Mouse (Mus musculus) embryonic facial prominence, embryonic 15.5 days (tissue): ENCODE results near the gene Gpr180. TPM values are rescaled to one million over a fixed set of nuclear protein-coding genes. Genes with fewer than 3 reads are reported as not detected.
A peak's percentile ranks its signal among the peaks of the same experiment; 100 is the strongest.
"Not testable (repeated sequence)": the region's sequence is repeated elsewhere in the genome, so short reads cannot be mapped to it uniquely, and the experiment has no call there.

Experiments used
- ATAC-seq: fragments of 200-750 bp; cut with Nextera tagmentation; 2 replicates; pipeline ENCODE4 v1.8.0; 2017; ENCODE audit warnings: low read depth, moderate TSS enrichment; ENCODE audit not compliant: insufficient number of reproducible peaks, low FRiP score, low TSS enrichment
- H3K27ac ChIP-seq: fragments of 300-500 bp; sonication (generic); replicated peaks from 2 replicates; pipeline ENCODE4 v1.5.1; 2015; ENCODE audit warnings: mild to moderate bottlenecking, inconsistent platforms
- H3K27me3 ChIP-seq: fragments of 300-500 bp; sonication (generic); 2 replicates; pipeline ENCODE4 v1.6.1; 2015; ENCODE audit warnings: inconsistent platforms
- H3K36me3 ChIP-seq: fragments of 300-500 bp; sonication (generic); 2 replicates; pipeline ENCODE4 v1.6.1; 2015; ENCODE audit warnings: mild to moderate bottlenecking, inconsistent platforms
- H3K4me1 ChIP-seq: fragments of 300-500 bp; sonication (generic); 2 replicates; pipeline ENCODE4 v1.6.1; 2015; ENCODE audit warnings: inconsistent platforms
- H3K4me2 ChIP-seq: fragments of 300-500 bp; sonication (generic); replicated peaks from 2 replicates; pipeline ENCODE4 v1.6.1; 2015; ENCODE audit warnings: mild to moderate bottlenecking, inconsistent platforms
- H3K4me3 ChIP-seq: fragments of 300-500 bp; sonication (generic); replicated peaks from 2 replicates; pipeline ENCODE4 v1.5.1; 2015; ENCODE audit warnings: mild to moderate bottlenecking, inconsistent platforms
- H3K9ac ChIP-seq: fragments of 300-500 bp; sonication (generic); 2 replicates; pipeline ENCODE4 v1.6.1; 2015; ENCODE audit warnings: inconsistent platforms
- H3K9me3 ChIP-seq: fragments of 300-500 bp; sonication (generic); replicated peaks from 2 replicates; pipeline ENCODE4 v1.6.1; 2016; ENCODE audit warnings: inconsistent platforms
- WGBS: fragments of 180-500 bp; shearing (Covaris S2); methylation state at CpG from one replicate; pipeline ENCODE4 v1.1.7; 2015; 5-methylcytosine and 5-hydroxymethylcytosine counted together
- polyA plus RNA-seq: library from polyadenylated mRNA; unstranded; fragments of >200 nt; fragmentation: Nextera tagmentation; extraction: Ambion mirVana; gene quantifications from 2 replicates; pipeline ENCODE4 v1.2.1, GENCODE M21; 2015

The Gpr180 gene
- polyA plus RNA-seq: 70.7 and 78.0 TPM in 2 replicates

DNA sequence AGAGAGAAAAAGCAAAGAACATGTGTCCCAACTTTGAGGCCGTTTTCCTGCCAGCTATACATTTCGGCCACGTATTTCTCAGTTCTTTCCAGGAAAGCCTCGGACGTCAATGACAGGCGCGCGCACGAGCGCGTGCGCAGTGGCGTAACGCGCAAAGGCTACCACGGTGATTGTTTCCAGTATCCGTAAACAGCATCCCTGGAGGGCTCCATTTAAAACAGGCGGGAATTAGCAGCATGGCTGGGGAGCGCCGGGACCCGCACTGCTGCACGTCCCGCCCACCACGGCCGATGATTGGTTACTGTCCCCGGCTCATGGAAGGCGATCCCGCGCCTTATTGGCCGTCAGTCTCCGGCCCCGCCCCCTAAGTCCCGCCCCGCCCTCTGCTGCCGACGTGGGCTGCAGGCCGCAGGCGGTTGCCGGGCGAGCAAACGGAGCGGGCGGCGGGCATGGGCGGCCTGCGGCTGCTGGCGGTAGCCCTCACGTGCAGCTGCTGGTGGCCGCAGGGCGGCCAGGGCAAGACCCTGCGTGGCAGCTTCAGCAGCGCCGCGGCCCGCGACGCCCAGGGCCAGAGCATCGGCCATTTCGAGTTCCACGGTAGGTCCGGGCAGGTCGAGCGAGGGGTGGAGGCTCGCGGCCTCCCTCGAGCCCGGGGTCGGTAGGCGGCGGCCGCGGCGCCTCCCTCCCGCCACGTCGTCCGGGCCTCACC lies at the start of gene Gpr180:
Gene Gpr180, plus strand, starts transcription at position 415 of the 709 bp plus-strand sequence.
- no peaks in the 10 kb centered on the region for H3K27me3 ChIP-seq
- ATAC-seq: peak; percentile 97
- H3K27ac ChIP-seq: peak within 1 kb of the TSS; percentile 85
- under 1% methylated on average over 75 of the region's 77 CpGs for WGBS
- no peaks in the 10 kb centered on the region for H3K9me3 ChIP-seq
- peak within 1 kb of the TSS; percentile 82 for H3K4me2 ChIP-seq
- H3K4me1 ChIP-seq: peaks cover 19% of the 10 kb centered on the region; the same call in 1 of the 2 replicates
- H3K4me3 ChIP-seq: peak within 1 kb of the TSS; percentile 86
- peaks cover 25% of the 10 kb centered on the region for H3K36me3 ChIP-seq
- peak within 1 kb of the TSS; percentile 86 for H3K9ac ChIP-seq

DNA sequence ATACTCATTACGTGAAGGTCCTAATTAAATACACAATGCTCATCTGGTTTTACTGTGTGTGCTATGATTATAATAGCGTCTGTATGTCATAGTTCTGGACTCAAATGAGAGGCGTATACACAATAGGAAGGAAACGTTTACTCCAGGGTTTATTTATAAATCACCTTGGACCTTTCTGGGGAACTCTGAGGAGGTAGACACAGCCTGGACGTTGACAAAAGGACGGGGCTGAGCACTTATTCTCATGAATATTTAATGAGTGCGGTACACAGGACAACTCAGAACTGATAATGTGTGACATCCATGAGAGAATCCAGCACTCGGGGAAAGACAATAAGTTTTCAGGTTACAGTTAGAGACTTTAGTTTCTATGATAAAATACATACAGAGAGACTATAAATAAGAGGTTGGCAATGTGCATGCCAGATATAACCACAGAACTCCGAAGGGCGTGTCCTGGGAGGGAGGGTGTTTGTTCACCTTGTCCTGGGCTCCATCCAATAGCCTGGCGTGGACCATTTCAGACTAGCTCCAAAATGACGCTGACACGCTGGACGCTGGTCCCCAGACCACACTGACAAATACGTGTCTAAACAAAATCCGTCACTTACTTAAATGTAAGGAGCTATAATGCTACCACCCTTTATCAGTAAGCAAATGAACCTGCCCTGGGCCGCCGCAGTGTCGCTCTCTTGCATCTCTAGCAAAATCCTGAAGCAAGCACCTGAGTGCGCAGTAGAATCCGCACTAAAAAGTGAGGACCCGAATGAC lies 48.3 kb upstream of the Gpr180 start:
- no peaks in the 10 kb centered on the region for H3K27me3 ChIP-seq
- peak overlapping the region; percentile 68 for H3K4me2 ChIP-seq
- 0 out of 2 replicates have a peak, but pooled peaks cover 3% of the 10 kb centered on the region for H3K4me1 ChIP-seq
- ATAC-seq: no peak
- peak overlapping the region; percentile 78 for H3K4me3 ChIP-seq
- WGBS: 9% methylated on average over 22 of the region's 22 CpGs
- no peaks in the 10 kb centered on the region for H3K9me3 ChIP-seq
- no peaks in the 10 kb centered on the region for H3K36me3 ChIP-seq
- H3K9ac ChIP-seq: peak overlapping the region; percentile 57
- peak overlapping the region; percentile 88 for H3K27ac ChIP-seq

DNA sequence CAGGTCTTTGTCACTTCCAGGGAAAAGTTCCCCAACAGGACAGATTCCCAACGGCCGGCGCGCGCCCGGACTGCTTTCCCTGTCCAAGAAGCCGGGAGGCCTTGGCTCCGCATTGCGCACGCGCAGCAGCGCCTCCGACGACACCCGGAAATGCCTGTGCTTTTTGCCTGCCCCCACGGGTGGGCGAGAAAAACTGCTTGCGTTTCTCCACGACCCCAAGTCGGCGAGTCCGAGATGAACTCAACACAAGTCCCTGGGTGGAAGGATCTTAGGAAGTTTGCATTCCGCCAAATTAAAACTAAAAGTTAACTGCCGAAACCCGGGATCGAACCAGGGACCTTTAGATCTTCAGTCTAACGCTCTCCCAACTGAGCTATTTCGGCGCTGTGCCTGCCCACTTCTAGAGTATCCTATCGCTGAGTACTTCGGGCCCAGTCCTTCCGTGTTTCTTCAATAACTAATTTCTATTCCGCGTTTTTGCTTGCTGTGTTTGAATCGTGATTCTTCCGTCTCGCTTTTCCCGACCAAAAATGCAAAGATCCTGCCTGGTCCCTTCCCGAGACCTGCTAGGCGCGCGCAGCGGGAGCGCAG lies 47.6 kb upstream of the Gpr180 start:
- Histone ChIP-seq H3K9me3 (no peaks in the 10 kb centered on the region), H3K4me1 (0 out of 2 replicates have a peak, but pooled peaks cover 3% of the 10 kb centered on the region), H3K36me3 (no peaks in the 10 kb centered on the region), H3K4me2 (peak overlapping the region; percentile 68), H3K27me3 (no peaks in the 10 kb centered on the region), H3K4me3 (peak overlapping the region; percentile 78), H3K27ac (peak overlapping the region; percentile 88), H3K9ac (peak overlapping the region; percentile 57)
- peak; percentile 75 for ATAC-seq
- under 1% methylated on average over 44 of the region's 44 CpGs for WGBS

DNA sequence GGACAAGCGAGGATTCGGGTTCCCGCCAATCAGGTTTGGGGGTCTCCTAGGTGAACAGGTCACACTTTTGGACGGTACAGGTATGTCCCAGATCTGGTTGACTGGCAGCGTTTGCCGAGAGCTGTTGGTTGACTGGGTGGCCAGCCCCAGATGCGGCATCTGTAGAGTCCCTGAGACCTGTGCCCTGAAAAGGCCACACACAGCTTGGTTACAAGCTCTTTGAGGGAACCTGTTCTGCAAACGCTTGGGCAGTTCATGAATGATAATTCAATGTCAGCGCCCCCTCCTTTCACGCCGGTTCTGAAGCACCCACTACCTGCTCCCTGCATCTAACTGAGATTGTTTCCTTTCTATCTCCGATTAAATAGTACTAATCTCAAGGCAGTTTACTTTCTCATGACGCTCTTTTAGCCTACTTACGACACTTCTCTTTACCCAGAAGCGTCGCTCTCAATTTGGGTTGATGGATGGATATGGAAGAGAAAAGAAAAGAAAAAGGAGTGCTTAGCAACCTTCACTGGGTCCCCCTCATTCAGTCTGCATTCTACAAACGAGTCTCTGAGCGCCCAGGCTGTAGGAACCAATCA lies 47.1 kb upstream of the Gpr180 start:
- H3K9me3 ChIP-seq: no peaks in the 10 kb centered on the region
- H3K36me3 ChIP-seq: no peaks in the 10 kb centered on the region
- 0 out of 2 replicates have a peak, but pooled peaks have one; percentile 30 for ATAC-seq
- no peaks in the 10 kb centered on the region for H3K27me3 ChIP-seq
- peak overlapping the region; percentile 88 for H3K27ac ChIP-seq
- peak overlapping the region; percentile 57 for H3K9ac ChIP-seq
- peak overlapping the region; percentile 78 for H3K4me3 ChIP-seq
- 0 out of 2 replicates have a peak, but pooled peaks cover 3% of the 10 kb centered on the region for H3K4me1 ChIP-seq
- WGBS: 1% methylated on average over 18 of the region's 18 CpGs
- H3K4me2 ChIP-seq: peak overlapping the region; percentile 68

DNA sequence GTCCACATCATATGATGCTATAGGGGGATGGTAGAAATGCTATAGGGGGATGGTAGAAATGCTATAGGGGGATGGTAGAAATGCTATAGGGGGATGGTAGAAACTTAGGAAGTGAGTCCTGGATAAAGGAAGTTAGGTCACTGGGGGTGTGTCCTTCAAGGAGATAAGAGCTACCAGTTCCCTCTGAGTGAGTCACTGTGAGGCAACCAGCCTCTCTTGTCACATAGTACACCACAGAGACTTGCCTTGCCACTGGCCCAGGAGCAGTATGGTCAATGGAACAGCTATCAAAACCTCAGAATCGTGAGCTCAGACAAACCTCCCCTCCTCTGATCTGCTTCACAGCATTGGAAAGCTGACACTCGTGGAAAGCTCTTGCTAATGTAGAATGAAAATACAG lies 38.7 kb upstream of the Gpr180 start:
- Histone ChIP-seq H3K9ac (no peak overlapping the region), H3K9me3 (no peaks in the 10 kb centered on the region), H3K4me1 (no peaks in the 10 kb centered on the region), H3K4me2 (no peak overlapping the region), H3K36me3 (no peaks in the 10 kb centered on the region), H3K4me3 (no peak overlapping the region), H3K27me3 (no peaks in the 10 kb centered on the region), H3K27ac (no peak overlapping the region)
- 43% methylated on average over 2 of the region's 2 CpGs for WGBS
- no peak for ATAC-seq

DNA sequence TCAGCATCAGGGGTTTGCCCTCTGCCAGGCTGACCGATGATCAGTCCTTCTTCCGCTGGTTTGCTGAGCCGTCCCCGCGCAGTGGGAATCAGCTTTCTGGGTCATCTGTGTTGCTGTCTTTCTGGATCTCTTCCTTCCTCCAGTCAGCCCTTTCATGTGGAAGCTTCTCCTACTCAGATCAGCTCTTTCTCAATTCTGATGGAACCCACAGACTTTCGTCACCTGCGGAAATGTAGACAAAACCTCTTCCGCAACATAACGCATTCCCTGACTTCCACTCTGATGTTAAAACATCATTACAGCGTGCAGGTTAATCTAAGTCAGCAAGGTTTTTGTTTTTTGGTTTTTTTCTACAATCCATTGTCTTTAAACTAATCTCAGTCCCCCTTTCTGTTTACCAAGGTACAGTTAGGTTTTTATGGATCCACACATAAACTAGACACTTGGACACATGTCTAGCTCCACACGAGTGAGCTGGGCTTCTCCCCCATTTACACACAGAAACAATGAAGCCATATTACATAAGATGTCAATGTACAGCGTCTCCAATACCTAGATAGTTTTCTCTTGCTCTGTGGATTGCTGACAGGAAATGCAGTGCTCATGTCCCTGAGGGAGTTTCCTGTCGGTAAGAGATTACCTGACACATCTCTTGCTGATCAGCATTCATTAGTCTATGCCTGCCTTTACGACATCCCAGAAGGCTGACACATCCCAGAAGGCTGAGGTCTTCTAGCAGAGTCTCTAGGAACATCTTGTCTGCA lies 35.5 kb upstream of the Gpr180 start:
- 77% methylated on average over 14 of the region's 14 CpGs for WGBS
- no peaks in the 10 kb centered on the region for H3K4me1 ChIP-seq
- no peaks in the 10 kb centered on the region for H3K36me3 ChIP-seq
- H3K4me3 ChIP-seq: no peak overlapping the region
- H3K27me3 ChIP-seq: no peaks in the 10 kb centered on the region
- no peak overlapping the region for H3K9ac ChIP-seq
- no peak overlapping the region for H3K27ac ChIP-seq
- no peaks in the 10 kb centered on the region for H3K9me3 ChIP-seq
- H3K4me2 ChIP-seq: no peak overlapping the region
- no peak for ATAC-seq

DNA sequence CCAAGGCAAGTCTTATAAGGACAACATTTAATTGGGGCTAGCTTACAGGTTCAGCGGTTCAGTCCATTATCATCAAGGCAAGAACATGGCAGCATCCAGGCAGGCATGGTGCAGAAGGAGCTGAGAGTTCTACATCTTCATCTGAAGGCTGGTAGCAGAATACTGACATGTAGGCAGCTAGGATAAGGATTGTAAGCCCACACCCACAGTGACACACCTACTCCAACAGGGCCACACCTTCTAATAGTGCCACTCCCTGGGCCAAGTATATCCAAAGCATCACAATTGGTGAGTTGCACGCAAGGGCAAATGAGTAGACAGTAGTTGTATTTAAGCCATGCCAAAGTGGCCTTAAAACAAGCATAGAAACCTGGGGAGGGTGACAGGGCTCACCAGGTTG lies 29.5 kb upstream of the Gpr180 start:
- not testable (repeated sequence) for H3K9ac ChIP-seq, H3K4me2 ChIP-seq, H3K4me1 ChIP-seq, H3K27ac ChIP-seq, ATAC-seq, H3K27me3 ChIP-seq, H3K4me3 ChIP-seq, H3K9me3 ChIP-seq
- 87% methylated on average over 2 of the region's 2 CpGs for WGBS
- H3K36me3 ChIP-seq: peaks cover 11% of the 10 kb centered on the region

DNA sequence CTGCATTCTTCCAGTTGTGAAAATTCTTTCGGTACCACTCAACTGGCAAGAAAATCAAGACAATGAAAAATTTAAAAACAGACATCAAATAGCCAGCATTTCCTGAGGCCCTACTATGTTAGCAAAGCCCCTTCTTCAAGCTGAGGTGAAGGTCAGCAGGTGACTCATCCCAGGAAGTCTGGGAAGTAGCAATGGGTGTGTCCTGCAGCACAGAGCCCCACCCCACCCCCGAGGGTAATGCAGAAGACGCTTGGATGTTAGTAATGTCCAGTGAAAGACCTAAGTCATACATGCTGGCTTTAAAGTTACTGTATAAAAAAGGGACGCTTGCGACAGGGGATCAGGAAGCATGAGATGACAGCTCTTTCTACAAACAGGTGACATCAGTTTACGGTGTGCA lies 23.8 kb upstream of the Gpr180 start:
- Histone ChIP-seq H3K9ac (no peak overlapping the region), H3K4me1 (no peaks in the 10 kb centered on the region), H3K36me3 (peaks cover 58% of the 10 kb centered on the region), H3K27me3 (no peaks in the 10 kb centered on the region), H3K4me2 (no peak overlapping the region), H3K9me3 (no peaks in the 10 kb centered on the region), H3K27ac (no peak overlapping the region), H3K4me3 (no peak overlapping the region)
- whole genome bisulfite sequencing: 93% methylated on average over 6 of the region's 6 CpGs
- no peak for ATAC-seq

DNA sequence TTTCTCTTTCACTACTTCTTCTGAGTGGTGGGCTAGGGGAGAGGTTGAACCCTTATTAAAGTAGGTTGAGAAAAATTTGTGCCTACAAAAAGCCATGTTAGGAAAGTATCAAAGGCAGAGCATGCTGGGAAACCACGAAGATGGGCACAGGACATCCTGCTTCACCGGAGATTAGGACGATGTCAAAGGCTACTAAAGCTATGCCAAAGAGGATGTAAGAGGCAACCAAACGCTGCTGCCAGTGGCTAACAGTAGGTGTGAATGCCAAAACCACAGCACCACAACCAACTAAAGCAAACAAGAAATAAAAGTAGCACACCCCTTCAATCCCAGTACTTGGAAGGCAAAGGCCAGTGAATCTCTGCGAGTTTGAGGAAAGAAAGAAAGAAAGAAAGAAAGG lies 12.8 kb upstream of the Gpr180 start:
- H3K27me3 ChIP-seq: no peaks in the 10 kb centered on the region
- H3K4me2 ChIP-seq: no peak overlapping the region
- H3K27ac ChIP-seq: no peak overlapping the region
- peaks cover 74% of the 10 kb centered on the region for H3K36me3 ChIP-seq
- no peak overlapping the region for H3K4me3 ChIP-seq
- H3K4me1 ChIP-seq: no peaks in the 10 kb centered on the region
- no peak for ATAC-seq
- H3K9ac ChIP-seq: no peak overlapping the region
- WGBS: 85% methylated on average over 5 of the region's 5 CpGs
- H3K9me3 ChIP-seq: no peaks in the 10 kb centered on the region

DNA sequence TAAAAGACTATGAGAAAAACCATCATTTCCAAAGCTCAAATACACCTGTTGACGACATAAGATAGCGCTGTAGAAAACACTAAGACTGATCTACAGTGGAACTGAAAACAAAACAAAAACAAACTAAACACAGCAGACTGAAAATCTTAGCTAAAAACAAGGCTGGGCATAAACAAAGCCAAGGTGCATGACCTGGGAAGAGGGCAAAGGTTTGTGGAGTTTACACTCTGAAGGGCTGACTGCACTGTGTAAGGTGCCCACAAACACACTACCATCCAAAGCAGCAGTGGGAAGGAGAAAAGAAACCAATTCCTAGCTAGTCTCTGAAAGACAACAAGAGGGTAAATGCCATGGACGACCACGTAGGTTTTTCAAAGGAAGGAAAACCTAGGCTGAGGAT lies 12.2 kb upstream of the Gpr180 start:
- ATAC-seq: no peak
- Histone ChIP-seq H3K4me1 (no peaks in the 10 kb centered on the region), H3K9me3 (no peaks in the 10 kb centered on the region), H3K36me3 (peaks cover 73% of the 10 kb centered on the region), H3K4me2 (no peak overlapping the region), H3K27ac (no peak overlapping the region), H3K9ac (no peak overlapping the region), H3K27me3 (no peaks in the 10 kb centered on the region), H3K4me3 (no peak overlapping the region)
- 83% methylated on average over 4 of the region's 4 CpGs for WGBS
